Mouse (Mus musculus): ENCODE measurements at regions not wholly inside any gene's neighbourhood (a gene's known extent, or its start where the extent isn't known, plus 50 kb on each side); places are given as distances from the start of the nearest gene placed in this dataset.

DNA sequence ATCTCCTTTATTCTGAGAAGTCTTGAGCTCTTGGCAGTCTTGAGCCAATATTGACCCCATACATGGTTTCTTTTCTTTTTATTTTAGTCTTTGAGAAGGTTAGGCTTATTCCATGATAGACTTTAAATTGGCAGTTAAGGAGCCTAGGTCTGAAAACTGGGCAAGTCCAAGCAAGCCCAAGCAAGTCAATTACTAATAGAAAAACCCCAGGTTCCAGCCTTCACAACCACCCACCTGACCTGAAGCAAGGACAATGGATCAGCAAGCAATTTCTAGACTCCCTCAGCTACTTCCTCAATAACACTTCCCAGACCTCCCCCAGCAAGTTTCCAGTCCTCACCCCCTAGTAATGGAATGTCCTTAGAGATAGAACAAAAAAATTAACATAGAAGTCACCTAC lies 279.9 kb downstream of the Arl4a start:
- TF ChIP-seq POLR2A (IDR thresholded peaks at IDR 0.05; ENCODE audit: insufficient read depth, low read depth, low read length): no peak
- TF ChIP-seq CTCF (IDR thresholded peaks at IDR 0.05): no peak
- TF ChIP-seq EP300 (IDR thresholded peaks at IDR 0.05; ENCODE audit: insufficient read depth, low read depth, low read length): no peak
